Mouse (Mus musculus) forebrain, embryonic 12.5 days (tissue): ENCODE measurements at regions not wholly inside any gene's neighbourhood (a gene's known extent, or its start where the extent isn't known, plus 50 kb on each side); places are given as distances from the start of the nearest gene placed in this dataset.

Source experiments
- ATAC-seq: fragments of 200-750 bp; cut with Nextera tagmentation; 2 replicates; pipeline ENCODE4 v1.8.0; 2017; ENCODE audit warnings: moderate TSS enrichment; ENCODE audit not compliant: low FRiP score
- H3K27ac ChIP-seq: fragments of 300-500 bp; sonication (generic); 2 replicates; pipeline ENCODE4 v1.5.1; 2016; ENCODE audit warnings: mild to moderate bottlenecking
- H3K27me3 ChIP-seq: fragments of 300-500 bp; sonication (generic); 2 replicates; pipeline ENCODE4 v1.6.1; 2016; ENCODE audit warnings: mild to moderate bottlenecking
- H3K36me3 ChIP-seq: fragments of 300-500 bp; sonication (generic); replicated peaks from 2 replicates; pipeline ENCODE4 v1.6.1; 2016; ENCODE audit warnings: mild to moderate bottlenecking
- H3K4me1 ChIP-seq: fragments of 300-500 bp; sonication (generic); 2 replicates; pipeline ENCODE4 v1.6.1; 2016
- H3K4me2 ChIP-seq: fragments of 300-500 bp; sonication (generic); 2 replicates; pipeline ENCODE4 v1.6.1; 2016; ENCODE audit warnings: mild to moderate bottlenecking, moderate library complexity
- H3K4me3 ChIP-seq: fragments of 300-500 bp; sonication (generic); replicated peaks from 2 replicates; pipeline ENCODE4 v1.5.1; 2016; ENCODE audit warnings: mild to moderate bottlenecking
- H3K9ac ChIP-seq: fragments of 300-500 bp; sonication (generic); 2 replicates; pipeline ENCODE4 v1.6.1; 2016; ENCODE audit warnings: mild to moderate bottlenecking
- H3K9me3 ChIP-seq: fragments of 300-500 bp; sonication (generic); 2 replicates; pipeline ENCODE4 v1.6.1; 2016
- WGBS: fragments of 180-500 bp; shearing (Covaris S2); methylation state at CpG from one replicate; pipeline ENCODE4 v1.1.7; 2016; 5-methylcytosine and 5-hydroxymethylcytosine counted together

DNA sequence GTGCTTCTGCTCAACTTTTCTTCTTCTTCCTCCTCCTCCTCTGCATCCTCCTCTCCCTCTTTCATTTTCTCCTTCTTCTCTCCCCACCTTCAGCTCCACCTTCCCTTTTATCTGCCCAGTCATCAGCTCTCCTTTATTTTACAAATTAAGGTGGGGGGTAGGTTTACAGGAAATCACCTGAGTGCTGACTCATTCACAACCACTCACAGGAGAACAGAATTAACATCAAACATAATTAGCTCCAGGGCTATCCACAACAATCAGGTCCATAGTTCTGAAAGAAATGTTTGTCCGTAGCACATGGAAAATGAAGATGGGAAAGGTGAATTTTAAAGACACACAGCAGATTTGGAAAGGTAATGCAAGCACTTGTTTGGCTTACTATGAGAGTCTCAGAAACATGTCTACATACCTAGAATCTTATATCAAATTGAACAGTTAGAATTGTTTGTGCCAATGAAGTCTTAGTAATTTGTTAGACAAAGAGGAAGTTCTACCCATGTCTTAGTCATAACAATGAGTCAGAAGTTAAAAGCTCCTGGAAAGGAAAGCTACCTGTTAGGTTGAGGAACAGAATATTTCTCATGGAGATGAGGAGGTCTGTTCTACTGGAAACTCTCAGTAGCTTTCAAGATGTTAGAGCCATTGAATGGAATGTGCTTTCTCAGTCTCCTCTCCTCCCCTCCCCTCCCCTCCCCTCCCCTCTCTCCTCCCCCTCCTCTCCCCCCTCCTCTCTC is 108.8 kb upstream of the Tgfbr2 start:
- H3K36me3 ChIP-seq = no peaks in the 10 kb centered on the region
- 83% methylated on average over 1 of the region's 1 CpGs for WGBS
- H3K4me1 ChIP-seq = no peaks in the 10 kb centered on the region
- H3K9me3 ChIP-seq = no peaks in the 10 kb centered on the region
- no peak overlapping the region for H3K9ac ChIP-seq
- H3K4me2 ChIP-seq = no peak overlapping the region
- no peaks in the 10 kb centered on the region for H3K27me3 ChIP-seq
- ATAC-seq = no peak
- no peak overlapping the region for H3K4me3 ChIP-seq
- H3K27ac ChIP-seq = no peak overlapping the region

DNA sequence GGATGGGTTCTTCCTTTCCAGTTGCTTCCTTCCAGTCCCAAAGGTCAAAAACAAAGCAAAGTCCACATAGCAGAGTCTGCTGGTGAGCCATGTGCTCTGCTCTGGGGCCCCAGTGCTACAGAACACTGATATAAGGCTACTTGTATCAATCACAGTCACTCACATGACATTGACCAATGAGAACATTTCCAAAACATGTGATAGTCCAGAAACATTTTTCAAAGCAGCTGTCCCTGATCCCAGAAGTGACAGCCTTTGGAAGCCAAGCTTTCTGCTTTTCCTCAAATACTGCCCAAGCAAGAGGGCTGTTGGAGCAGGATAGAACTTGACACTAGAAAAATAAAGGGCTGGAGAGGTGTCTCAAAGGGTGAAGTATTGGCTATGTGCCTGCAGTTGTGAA is 106.5 kb upstream of the Tgfbr2 start:
- Histone ChIP-seq H3K27ac (no peak overlapping the region), H3K4me1 (no peaks in the 10 kb centered on the region), H3K4me2 (no peak overlapping the region), H3K4me3 (no peak overlapping the region), H3K9ac (no peak overlapping the region), H3K27me3 (no peaks in the 10 kb centered on the region), H3K36me3 (no peaks in the 10 kb centered on the region), H3K9me3 (no peaks in the 10 kb centered on the region)
- no peak for ATAC-seq

DNA sequence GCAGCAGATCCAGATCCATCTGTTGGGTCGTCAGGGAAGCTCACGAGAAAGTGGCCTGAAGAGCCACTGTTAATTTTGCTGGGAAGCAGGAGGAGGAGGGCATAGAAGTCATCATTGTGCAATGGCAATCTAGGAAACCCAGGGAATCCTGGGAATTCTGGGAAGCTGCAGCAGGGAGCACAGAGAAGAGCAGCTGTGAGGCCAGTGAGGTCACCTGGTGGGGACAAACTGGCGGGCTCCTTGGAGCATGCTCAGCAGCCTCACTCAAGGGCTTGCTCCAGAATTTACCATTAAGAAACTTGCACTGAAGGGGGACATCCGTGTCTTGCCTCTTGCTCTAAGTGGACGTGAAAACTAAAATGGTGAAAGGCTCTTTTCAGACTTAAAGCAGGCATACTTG is 105.0 kb upstream of the Tgfbr2 start:
- no peaks in the 10 kb centered on the region for H3K27me3 ChIP-seq
- H3K4me3 ChIP-seq = no peak overlapping the region
- H3K36me3 ChIP-seq = no peaks in the 10 kb centered on the region
- ATAC-seq = no peak
- WGBS = 87% methylated on average over 5 of the region's 5 CpGs
- no peak overlapping the region for H3K27ac ChIP-seq
- no peak overlapping the region for H3K9ac ChIP-seq
- H3K4me1 ChIP-seq = no peaks in the 10 kb centered on the region
- no peak overlapping the region for H3K4me2 ChIP-seq
- H3K9me3 ChIP-seq = no peaks in the 10 kb centered on the region

DNA sequence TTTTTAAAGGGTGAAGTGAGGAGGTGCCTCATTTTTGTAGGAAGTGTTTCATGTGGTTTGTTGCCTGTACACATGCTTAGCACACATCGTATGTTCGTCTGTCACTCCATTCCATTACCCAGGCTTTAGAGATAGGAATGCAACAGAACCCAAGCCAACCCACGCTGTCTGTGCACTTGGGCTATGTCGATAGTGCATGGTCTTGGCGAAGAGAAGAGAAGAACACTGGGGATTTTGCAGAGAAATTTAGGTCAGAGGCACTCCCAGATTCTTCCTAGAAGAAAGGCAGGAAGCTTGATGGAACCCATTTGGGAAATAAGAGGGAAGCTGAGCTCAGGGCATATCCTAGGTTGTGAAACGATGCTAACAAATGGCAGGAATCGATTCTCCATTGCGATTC is 103.7 kb upstream of the Tgfbr2 start:
- H3K9me3 ChIP-seq = no peaks in the 10 kb centered on the region
- no peak overlapping the region for H3K9ac ChIP-seq
- no peak for ATAC-seq
- H3K27ac ChIP-seq = no peak overlapping the region
- no peak overlapping the region for H3K4me2 ChIP-seq
- no peak overlapping the region for H3K4me3 ChIP-seq
- no peaks in the 10 kb centered on the region for H3K27me3 ChIP-seq
- WGBS = 95% methylated on average over 8 of the region's 8 CpGs
- no peaks in the 10 kb centered on the region for H3K36me3 ChIP-seq
- no peaks in the 10 kb centered on the region for H3K4me1 ChIP-seq

DNA sequence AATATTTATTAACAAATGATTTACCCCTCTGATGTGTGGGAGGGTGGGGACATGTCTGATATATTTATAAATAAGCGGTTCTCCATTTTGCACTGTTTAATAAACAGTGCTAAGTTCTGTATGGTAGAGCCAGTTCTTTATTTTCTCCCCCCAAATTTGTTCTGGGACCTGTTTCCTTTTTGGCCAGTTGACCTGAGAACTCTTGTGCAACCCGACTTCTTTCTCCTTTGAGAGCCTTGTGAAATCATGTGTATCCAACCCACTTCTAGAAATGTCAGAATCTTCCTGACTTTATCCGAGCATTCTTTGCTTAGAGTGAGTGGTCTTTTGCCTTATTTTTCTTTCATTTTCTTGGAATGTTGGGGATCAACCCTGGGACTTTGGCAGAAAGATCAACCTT is 102.6 kb upstream of the Tgfbr2 start:
- Histone ChIP-seq H3K4me3 (no peak overlapping the region), H3K27ac (no peak overlapping the region), H3K36me3 (no peaks in the 10 kb centered on the region), H3K27me3 (no peaks in the 10 kb centered on the region), H3K4me2 (no peak overlapping the region), H3K4me1 (no peaks in the 10 kb centered on the region), H3K9me3 (no peaks in the 10 kb centered on the region), H3K9ac (no peak overlapping the region)
- ATAC-seq = no peak
- 92% methylated on average over 3 of the region's 3 CpGs for WGBS

DNA sequence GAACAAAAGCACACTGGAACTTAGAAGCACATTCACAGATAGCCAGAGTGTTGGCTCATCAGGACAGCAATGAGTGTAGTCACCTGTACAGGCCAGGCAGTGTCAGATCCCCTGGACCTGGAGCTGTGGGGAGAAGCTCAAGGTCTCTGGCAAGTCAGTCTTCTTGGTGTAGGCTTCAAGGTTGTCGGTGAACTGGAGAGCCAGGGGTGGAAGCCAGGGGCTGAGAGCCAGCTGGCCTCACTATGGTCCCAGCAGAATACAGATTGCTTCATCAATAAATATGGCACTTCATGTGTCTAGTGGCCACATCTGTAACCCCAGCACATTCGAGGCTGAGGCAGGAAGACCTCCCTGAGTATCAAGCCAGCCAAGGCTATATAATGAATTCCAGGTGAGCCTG is 101.0 kb upstream of the Tgfbr2 start:
- Histone ChIP-seq H3K36me3 (no peaks in the 10 kb centered on the region), H3K9me3 (no peaks in the 10 kb centered on the region), H3K27me3 (no peaks in the 10 kb centered on the region), H3K27ac (no peak overlapping the region), H3K4me2 (no peak overlapping the region), H3K9ac (no peak overlapping the region), H3K4me1 (no peaks in the 10 kb centered on the region), H3K4me3 (no peak overlapping the region)
- WGBS = 80% methylated on average over 2 of the region's 2 CpGs
- no peak for ATAC-seq

DNA sequence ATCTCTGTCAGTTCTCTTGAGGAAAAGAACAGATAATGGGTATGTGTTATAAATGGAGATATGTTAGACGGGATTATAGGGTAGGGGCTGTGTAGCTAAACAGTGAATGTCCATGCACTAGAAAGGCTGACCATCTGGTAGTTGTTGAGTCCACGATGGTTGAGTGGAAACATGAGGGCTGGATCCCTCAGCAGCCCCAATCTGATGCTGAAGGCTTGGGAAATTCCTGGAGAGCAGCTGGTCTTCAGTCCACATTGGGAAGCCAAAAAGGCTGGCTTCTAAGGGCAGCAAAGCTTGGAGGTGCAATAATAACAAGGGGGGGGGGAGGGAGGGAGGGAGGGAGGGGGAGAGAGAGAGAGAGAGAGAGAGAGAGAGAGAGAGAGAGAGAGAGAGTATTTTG is 97.3 kb upstream of the Tgfbr2 start:
- H3K4me2 ChIP-seq = no peak overlapping the region
- H3K36me3 ChIP-seq = no peaks in the 10 kb centered on the region
- WGBS = 95% methylated on average over 2 of the region's 2 CpGs
- no peaks in the 10 kb centered on the region for H3K4me1 ChIP-seq
- no peak overlapping the region for H3K9ac ChIP-seq
- ATAC-seq = no peak
- no peak overlapping the region for H3K27ac ChIP-seq
- no peak overlapping the region for H3K4me3 ChIP-seq
- H3K9me3 ChIP-seq = no peaks in the 10 kb centered on the region
- H3K27me3 ChIP-seq = no peaks in the 10 kb centered on the region

DNA sequence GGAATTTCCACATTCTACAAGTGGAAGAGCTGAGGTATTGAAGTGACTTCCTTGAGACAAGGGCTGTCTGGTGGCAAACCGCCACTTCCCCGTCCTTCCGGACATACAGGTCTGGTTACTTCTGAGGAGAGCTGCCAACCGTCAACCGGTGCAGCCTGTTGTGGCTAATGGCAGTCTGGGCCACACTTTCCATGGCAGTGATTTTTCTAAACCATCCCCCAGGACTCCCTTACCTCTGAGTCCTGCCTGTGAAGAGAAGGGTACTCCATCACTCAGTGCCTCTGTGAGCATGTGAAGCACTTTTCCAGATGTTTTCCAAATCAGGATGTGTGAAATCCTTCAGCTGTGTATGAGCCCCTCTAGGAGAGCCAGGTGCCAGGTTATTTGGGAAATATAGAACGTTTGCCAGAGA is 95.3 kb upstream of the Tgfbr2 start:
- Histone ChIP-seq H3K36me3 (no peaks in the 10 kb centered on the region), H3K27me3 (no peaks in the 10 kb centered on the region), H3K9me3 (no peaks in the 10 kb centered on the region), H3K9ac (no peak overlapping the region), H3K4me1 (no peaks in the 10 kb centered on the region), H3K4me3 (no peak overlapping the region), H3K27ac (no peak overlapping the region), H3K4me2 (no peak overlapping the region)
- ATAC-seq = no peak
- WGBS = 90% methylated on average over 6 of the region's 6 CpGs

DNA sequence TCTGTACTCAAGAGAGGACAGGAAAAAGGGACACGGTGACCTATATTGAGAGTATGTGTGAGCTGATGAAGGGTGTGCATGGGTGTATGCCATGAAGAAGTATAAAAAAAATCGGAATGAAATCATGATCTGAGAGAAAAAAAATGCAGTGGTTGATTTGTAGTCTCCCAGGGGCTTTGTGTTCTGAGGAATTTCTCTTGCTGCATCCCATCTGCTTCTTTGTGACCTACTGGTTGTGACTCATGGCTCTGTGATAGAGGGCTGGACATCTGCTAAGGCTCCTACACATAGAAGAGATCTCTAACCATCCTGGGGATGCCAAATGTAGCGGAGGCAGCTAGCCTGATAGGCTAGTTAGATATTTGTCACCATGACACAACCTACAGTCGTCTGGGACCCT is 92.3 kb upstream of the Tgfbr2 start:
- 87% methylated on average over 4 of the region's 4 CpGs for WGBS
- no peak overlapping the region for H3K4me2 ChIP-seq

DNA sequence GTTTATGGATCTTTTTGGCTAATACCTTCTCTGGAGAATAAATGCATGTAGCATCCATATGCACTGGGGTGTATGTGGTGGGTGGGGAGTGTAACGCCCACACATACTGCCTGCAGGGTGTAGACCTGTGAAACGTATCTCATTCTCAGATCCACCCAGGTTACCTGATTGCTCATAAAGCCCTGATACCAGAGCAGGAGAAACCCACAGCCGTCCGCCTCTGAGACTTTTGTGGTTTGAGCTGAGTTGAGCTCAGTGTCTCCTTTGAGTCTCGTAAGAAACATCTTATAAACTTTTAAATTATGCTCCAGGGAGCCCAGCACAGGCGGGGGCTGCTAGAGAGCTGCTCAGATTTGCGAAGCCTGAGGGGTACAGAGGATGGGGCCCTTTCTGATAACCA is 88.7 kb upstream of the Tgfbr2 start:
- WGBS = 87% methylated on average over 7 of the region's 7 CpGs
- no peak overlapping the region for H3K9ac ChIP-seq
- no peaks in the 10 kb centered on the region for H3K27me3 ChIP-seq
- ATAC-seq = no peak
- H3K4me3 ChIP-seq = no peak overlapping the region
- H3K4me2 ChIP-seq = no peak overlapping the region
- H3K9me3 ChIP-seq = no peaks in the 10 kb centered on the region
- H3K27ac ChIP-seq = no peak overlapping the region
- no peaks in the 10 kb centered on the region for H3K36me3 ChIP-seq
- H3K4me1 ChIP-seq = no peaks in the 10 kb centered on the region

More for the DNA sequence above, 92.3 kb upstream of the Tgfbr2 start:
- Histone ChIP-seq H3K9me3 (no peaks in the 10 kb centered on the region), H3K9ac (no peak overlapping the region), H3K27ac (no peak overlapping the region), H3K36me3 (no peaks in the 10 kb centered on the region), H3K4me1 (no peaks in the 10 kb centered on the region), H3K27me3 (no peaks in the 10 kb centered on the region), H3K4me3 (no peak overlapping the region)
- no peak for ATAC-seq

DNA sequence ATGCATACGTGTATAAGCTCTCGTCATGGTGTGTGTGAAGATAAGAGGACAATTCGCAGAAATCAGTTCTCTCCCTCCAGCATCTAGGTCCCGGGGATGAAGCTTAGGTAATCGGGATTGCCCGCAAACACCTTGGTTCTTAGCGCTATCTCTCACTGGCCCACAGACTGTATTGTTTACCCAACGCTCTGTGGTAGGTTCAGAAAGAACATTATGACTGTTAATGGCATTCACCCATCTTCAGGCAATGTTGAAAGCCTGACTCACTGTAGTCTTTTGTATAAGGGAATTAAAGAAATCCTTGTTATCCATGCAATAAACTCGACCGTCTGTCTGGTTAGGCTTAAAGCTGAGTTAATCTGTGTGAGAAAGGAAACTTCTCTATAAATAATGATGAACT is 84.4 kb upstream of the Tgfbr2 start:
- Histone ChIP-seq H3K27me3 (no peaks in the 10 kb centered on the region), H3K27ac (no peak overlapping the region), H3K9ac (no peak overlapping the region), H3K36me3 (no peaks in the 10 kb centered on the region), H3K4me2 (no peak overlapping the region), H3K9me3 (no peaks in the 10 kb centered on the region), H3K4me3 (no peak overlapping the region), H3K4me1 (no peaks in the 10 kb centered on the region)
- 78% methylated on average over 10 of the region's 10 CpGs for WGBS
- no peak for ATAC-seq

DNA sequence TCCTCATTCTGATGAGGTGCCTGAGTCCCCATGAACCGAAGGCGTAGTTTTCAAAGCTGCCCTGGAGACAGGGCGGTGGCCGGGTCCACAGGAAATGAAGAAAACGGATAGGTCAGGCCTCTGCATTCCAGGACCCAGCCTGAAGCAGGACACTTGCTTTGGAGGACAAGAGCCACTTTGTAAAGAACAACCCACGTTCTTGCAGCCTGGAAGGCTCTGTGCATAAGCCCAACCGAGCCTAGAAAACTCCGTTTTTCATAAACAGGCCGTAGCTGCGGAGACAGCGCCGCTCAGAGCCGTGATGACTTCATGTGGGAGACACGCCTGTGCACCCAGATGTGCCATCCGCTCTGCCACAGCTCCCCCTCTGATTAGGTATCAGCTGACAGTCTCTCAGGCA is 78.4 kb upstream of the Tgfbr2 start:
- Histone ChIP-seq H3K27me3 (no peaks in the 10 kb centered on the region), H3K36me3 (no peaks in the 10 kb centered on the region), H3K9me3 (no peaks in the 10 kb centered on the region), H3K27ac (no peak overlapping the region), H3K9ac (no peak overlapping the region), H3K4me3 (no peak overlapping the region), H3K4me2 (no peak overlapping the region), H3K4me1 (no peaks in the 10 kb centered on the region)
- ATAC-seq = no peak
- 84% methylated on average over 15 of the region's 15 CpGs for WGBS

DNA sequence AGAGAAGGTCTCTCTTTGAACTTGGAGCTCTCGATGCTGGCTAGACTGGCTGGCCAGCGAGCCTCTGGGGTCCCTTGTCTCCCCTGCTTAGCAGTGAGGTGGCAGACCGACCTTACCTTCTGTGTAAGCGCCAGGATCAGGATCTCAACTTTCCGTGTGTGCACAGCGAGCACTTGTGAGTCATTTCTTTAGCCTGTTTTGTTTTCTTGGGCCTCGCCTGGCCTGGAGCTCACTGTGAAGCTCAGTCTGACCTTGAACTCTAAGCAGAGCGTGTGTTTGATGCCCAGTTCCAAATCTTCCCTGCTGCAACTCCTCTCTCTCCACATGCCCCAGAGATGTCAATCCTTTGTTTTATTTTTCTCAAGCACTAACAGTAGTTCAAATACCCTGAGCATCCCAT is 77.6 kb upstream of the Tgfbr2 start:
- Histone ChIP-seq H3K36me3 (no peaks in the 10 kb centered on the region), H3K4me3 (no peak overlapping the region), H3K27me3 (no peaks in the 10 kb centered on the region), H3K9ac (no peak overlapping the region), H3K9me3 (no peaks in the 10 kb centered on the region), H3K4me1 (no peaks in the 10 kb centered on the region), H3K4me2 (no peak overlapping the region), H3K27ac (no peak overlapping the region)
- WGBS = 87% methylated on average over 8 of the region's 8 CpGs
- no peak for ATAC-seq
